Mouse (Mus musculus) hindbrain, embryonic 12.5 days (tissue): Measurements from ENCODE around the gene Gm4737. TPM values are rescaled to one million over a fixed set of nuclear protein-coding genes. Genes with fewer than 3 reads are reported as not detected.
"Not testable (repeated sequence)": the region's sequence is repeated elsewhere in the genome, so short reads cannot be mapped to it uniquely, and the experiment has no call there.

ENCODE experiments used
- ATAC-seq: fragments of 200-750 bp; cut with Nextera tagmentation; 2 replicates; pipeline ENCODE4 v1.8.0; 2017; ENCODE audit warnings: moderate TSS enrichment; ENCODE audit not compliant: low FRiP score
- H3K27ac ChIP-seq: fragments of 300-500 bp; sonication (generic); 2 replicates; pipeline ENCODE4 v1.5.1; 2016; ENCODE audit warnings: mild to moderate bottlenecking
- H3K27me3 ChIP-seq: fragments of 300-500 bp; sonication (generic); 2 replicates; pipeline ENCODE4 v1.6.1; 2016; ENCODE audit warnings: mild to moderate bottlenecking
- H3K36me3 ChIP-seq: fragments of 300-500 bp; sonication (generic); 2 replicates; pipeline ENCODE4 v1.6.1; 2016; ENCODE audit warnings: mild to moderate bottlenecking
- H3K4me1 ChIP-seq: fragments of 300-500 bp; sonication (generic); 2 replicates; pipeline ENCODE4 v1.6.1; 2016
- H3K4me2 ChIP-seq: fragments of 300-500 bp; sonication (generic); replicated peaks from 2 replicates; pipeline ENCODE4 v1.6.1; 2016; ENCODE audit warnings: mild to moderate bottlenecking
- H3K4me3 ChIP-seq: fragments of 300-500 bp; sonication (generic); 2 replicates; pipeline ENCODE4 v1.5.1; 2016; ENCODE audit warnings: mild to moderate bottlenecking
- H3K9ac ChIP-seq: fragments of 300-500 bp; sonication (generic); 2 replicates; pipeline ENCODE4 v1.6.1; 2016; ENCODE audit warnings: mild to moderate bottlenecking, moderate library complexity
- H3K9me3 ChIP-seq: fragments of 300-500 bp; sonication (generic); replicated peaks from 2 replicates; pipeline ENCODE4 v1.6.1; 2016; ENCODE audit warnings: mild to moderate bottlenecking
- WGBS: fragments of 180-500 bp; shearing (Covaris S2); methylation state at CpG from one replicate; pipeline ENCODE4 v1.1.7; 2016; 5-methylcytosine and 5-hydroxymethylcytosine counted together
- polyA plus RNA-seq: library from polyadenylated mRNA; unstranded; fragments of >200 nt; fragmentation: Nextera tagmentation; extraction: Ambion mirVana; gene quantifications from 2 replicates; pipeline ENCODE4 v1.2.1, GENCODE M21; 2016

The Gm4737 gene
- 1.6 and 3.4 TPM in 2 replicates for polyA plus RNA-seq

- H3K27ac ChIP-seq, H3K9ac ChIP-seq, H3K9me3 ChIP-seq, H3K4me1 ChIP-seq, ATAC-seq, H3K36me3 ChIP-seq, H3K4me3 ChIP-seq, H3K4me2 ChIP-seq, H3K27me3 ChIP-seq: not testable (repeated sequence)
- WGBS = 97% methylated on average over 11 of the region's 16 CpGs
These were observed at the start of gene Gm4737 for GRCm38 (mm10) chr16:46154832-46155231. Gm4737 (minus strand) TSS chr16:46155077.

GRCm38 (mm10) chr16:46195792-46196191, 40.9 kb upstream of the Gm4737 start:
- ATAC-seq = no peak
- no peak overlapping the region for H3K4me2 ChIP-seq
- no peak overlapping the region for H3K9ac ChIP-seq
- no peaks in the 10 kb centered on the region for H3K36me3 ChIP-seq
- 92% methylated on average over 5 of the region's 5 CpGs for WGBS
- no peaks in the 10 kb centered on the region for H3K4me1 ChIP-seq
- H3K27me3 ChIP-seq = no peaks in the 10 kb centered on the region
- H3K9me3 ChIP-seq = no peaks in the 10 kb centered on the region
- no peak overlapping the region for H3K27ac ChIP-seq
- no peak overlapping the region for H3K4me3 ChIP-seq

- Histone ChIP-seq H3K27me3 (no peaks in the 10 kb centered on the region), H3K4me1 (no peaks in the 10 kb centered on the region), H3K9ac (no peak overlapping the region), H3K27ac (no peak overlapping the region), H3K36me3 (no peaks in the 10 kb centered on the region), H3K4me2 (no peak overlapping the region), H3K9me3 (no peaks in the 10 kb centered on the region), H3K4me3 (no peak overlapping the region)
- no peak for ATAC-seq
- 83% methylated on average over 5 of the region's 5 CpGs for WGBS
These were observed 28.2 kb upstream of the Gm4737 start for GRCm38 (mm10) chr16:46183096-46183495.

- Histone ChIP-seq H3K27ac (no peak overlapping the region), H3K9me3 (no peaks in the 10 kb centered on the region), H3K9ac (no peak overlapping the region), H3K4me2 (no peak overlapping the region), H3K36me3 (no peaks in the 10 kb centered on the region), H3K4me3 (no peak overlapping the region), H3K4me1 (no peaks in the 10 kb centered on the region), H3K27me3 (no peaks in the 10 kb centered on the region)
- WGBS = 64% methylated on average over 4 of the region's 4 CpGs
- no peak for ATAC-seq
These were observed 23.4 kb upstream of the Gm4737 start for GRCm38 (mm10) chr16:46178121-46178801.

- H3K36me3 ChIP-seq = no peaks in the 10 kb centered on the region
These were observed 18.2 kb upstream of the Gm4737 start for GRCm38 (mm10) chr16:46173039-46173438.

GRCm38 (mm10) chr16:46166971-46167370, 12.1 kb upstream of the Gm4737 start:
- Histone ChIP-seq H3K4me3 (no peak overlapping the region), H3K27me3 (no peaks in the 10 kb centered on the region), H3K4me1 (no peaks in the 10 kb centered on the region), H3K27ac (no peak overlapping the region), H3K36me3 (no peaks in the 10 kb centered on the region), H3K9ac (no peak overlapping the region), H3K9me3 (no peaks in the 10 kb centered on the region), H3K4me2 (no peak overlapping the region)
- no peak for ATAC-seq
- 84% methylated on average over 3 of the region's 3 CpGs for WGBS

More at GRCm38 (mm10) chr16:46173039-46173438, 18.2 kb upstream of the Gm4737 start:
- Histone ChIP-seq H3K4me3 (no peak overlapping the region), H3K9ac (no peak overlapping the region), H3K27ac (no peak overlapping the region), H3K27me3 (no peaks in the 10 kb centered on the region), H3K9me3 (no peaks in the 10 kb centered on the region), H3K4me1 (no peaks in the 10 kb centered on the region), H3K4me2 (no peak overlapping the region)
- ATAC-seq = no peak

- H3K9ac ChIP-seq = no peak overlapping the region
- no peak overlapping the region for H3K27ac ChIP-seq
- no peak overlapping the region for H3K4me3 ChIP-seq
- no peak overlapping the region for H3K4me2 ChIP-seq
- no peaks in the 10 kb centered on the region for H3K36me3 ChIP-seq
- 86% methylated on average over 4 of the region's 4 CpGs for WGBS
- no peak for ATAC-seq
- no peaks in the 10 kb centered on the region for H3K9me3 ChIP-seq
- no peaks in the 10 kb centered on the region for H3K4me1 ChIP-seq
- no peaks in the 10 kb centered on the region for H3K27me3 ChIP-seq
These were observed 10.4 kb upstream of the Gm4737 start for GRCm38 (mm10) chr16:46165305-46165704.

- H3K27me3 ChIP-seq = no peaks in the 10 kb centered on the region
- H3K9me3 ChIP-seq = no peaks in the 10 kb centered on the region
- no peak for ATAC-seq
These were observed 3.7 kb downstream of the Gm4737 start for GRCm38 (mm10) chr16:46151141-46151540.

GRCm38 (mm10) chr16:46148661-46149341, 6.1 kb downstream of the Gm4737 start:
- Histone ChIP-seq H3K4me3 (no peak overlapping the region), H3K4me1 (no peaks in the 10 kb centered on the region), H3K9me3 (no peaks in the 10 kb centered on the region), H3K9ac (no peak overlapping the region), H3K4me2 (no peak overlapping the region), H3K27me3 (no peaks in the 10 kb centered on the region), H3K27ac (no peak overlapping the region), H3K36me3 (no peaks in the 10 kb centered on the region)
- no peak for ATAC-seq
- 69% methylated on average over 3 of the region's 3 CpGs for WGBS

More at GRCm38 (mm10) chr16:46151141-46151540, 3.7 kb downstream of the Gm4737 start:
- Histone ChIP-seq H3K9ac (no peak overlapping the region), H3K36me3 (no peaks in the 10 kb centered on the region), H3K4me1 (no peaks in the 10 kb centered on the region), H3K4me2 (no peak overlapping the region), H3K4me3 (no peak overlapping the region), H3K27ac (no peak overlapping the region)

GRCm38 (mm10) chr16:46146962-46147361, 7.9 kb downstream of the Gm4737 start:
- Histone ChIP-seq H3K36me3 (no peaks in the 10 kb centered on the region), H3K27me3 (no peaks in the 10 kb centered on the region), H3K4me1 (no peaks in the 10 kb centered on the region), H3K4me3 (no peak overlapping the region), H3K9ac (no peak overlapping the region), H3K4me2 (no peak overlapping the region), H3K27ac (no peak overlapping the region), H3K9me3 (no peaks in the 10 kb centered on the region)
- WGBS = 59% methylated on average over 3 of the region's 3 CpGs
- no peak for ATAC-seq

- H3K27me3 ChIP-seq = no peaks in the 10 kb centered on the region
- no peaks in the 10 kb centered on the region for H3K9me3 ChIP-seq
- ATAC-seq = no peak
- H3K4me2 ChIP-seq = no peak overlapping the region
- no peak overlapping the region for H3K27ac ChIP-seq
- no peak overlapping the region for H3K9ac ChIP-seq
- no peaks in the 10 kb centered on the region for H3K36me3 ChIP-seq
- no peaks in the 10 kb centered on the region for H3K4me1 ChIP-seq
- no peak overlapping the region for H3K4me3 ChIP-seq
These were observed 32.6 kb downstream of the Gm4737 start for GRCm38 (mm10) chr16:46122238-46122637.

- H3K27ac ChIP-seq = no peak overlapping the region
- H3K36me3 ChIP-seq = no peaks in the 10 kb centered on the region
- 48% methylated on average over 2 of the region's 2 CpGs for WGBS
- H3K9me3 ChIP-seq = no peaks in the 10 kb centered on the region
- H3K27me3 ChIP-seq = no peaks in the 10 kb centered on the region
- H3K4me1 ChIP-seq = no peaks in the 10 kb centered on the region
- ATAC-seq = no peak
- no peak overlapping the region for H3K9ac ChIP-seq
- no peak overlapping the region for H3K4me2 ChIP-seq
- H3K4me3 ChIP-seq = no peak overlapping the region
These were observed 33.5 kb downstream of the Gm4737 start for GRCm38 (mm10) chr16:46121420-46121819.

- no peak overlapping the region for H3K27ac ChIP-seq
- no peak overlapping the region for H3K4me3 ChIP-seq
- no peaks in the 10 kb centered on the region for H3K9me3 ChIP-seq
- no peak overlapping the region for H3K4me2 ChIP-seq
- 66% methylated on average over 3 of the region's 3 CpGs for WGBS
- no peaks in the 10 kb centered on the region for H3K36me3 ChIP-seq
- H3K27me3 ChIP-seq = no peaks in the 10 kb centered on the region
- no peaks in the 10 kb centered on the region for H3K4me1 ChIP-seq
- no peak for ATAC-seq
- H3K9ac ChIP-seq = no peak overlapping the region
These were observed 34.3 kb downstream of the Gm4737 start for GRCm38 (mm10) chr16:46120607-46121006.
